Mouse (Mus musculus): ENCODE data around the gene Hist1h3i. TPM values are rescaled to one million over a fixed set of nuclear protein-coding genes. Genes with fewer than 3 reads are reported as not detected.
A peak's percentile ranks its signal among the peaks of the same experiment; 100 is the strongest.
"Not testable (repeated sequence)": the region's sequence is repeated elsewhere in the genome, so short reads cannot be mapped to it uniquely, and the experiment has no call there.

Gene Hist1h3i
- polyA plus RNA-seq, 1 experiment: 69.6 TPM

DNA sequence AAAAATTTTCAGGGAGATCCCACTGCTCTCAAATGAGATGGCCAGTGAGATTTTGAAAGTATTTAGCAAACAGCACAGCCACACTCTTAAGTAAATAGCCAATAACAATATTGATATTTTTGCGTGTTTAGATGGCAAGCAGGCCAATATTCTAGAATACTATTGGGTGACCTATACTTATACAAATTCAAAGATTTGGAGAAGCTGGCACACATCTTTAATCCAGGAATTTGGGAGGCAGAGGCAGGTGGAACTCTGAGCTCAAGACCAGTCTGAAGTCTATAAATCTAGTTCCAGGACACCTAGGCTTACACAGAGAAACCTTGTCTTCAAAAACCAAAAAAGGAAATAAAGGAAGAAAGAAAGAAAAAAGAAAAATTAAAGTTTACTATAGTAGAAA is 1.5 kb downstream of the Hist1h3i start:
- H3K36me3 ChIP-seq (replicated peaks; ENCODE audit: low read length): no peaks in the 10 kb centered on the region
- TF ChIP-seq GATA1 (IDR thresholded peaks at IDR 0.05; ENCODE audit: borderline replicate concordance, low read length): no peak
- TF ChIP-seq FLI1 (IDR thresholded peaks at IDR 0.05; ENCODE audit: low read length): no peak
- no peaks in the 10 kb centered on the region for H3K9me3 ChIP-seq
- H3K27me3 ChIP-seq (replicated peaks): no peaks in the 10 kb centered on the region
- no peak overlapping the region for H3K4me3 ChIP-seq (replicated peaks)
- peaks cover 72% of the 10 kb centered on the region for H3K4me1 ChIP-seq

DNA sequence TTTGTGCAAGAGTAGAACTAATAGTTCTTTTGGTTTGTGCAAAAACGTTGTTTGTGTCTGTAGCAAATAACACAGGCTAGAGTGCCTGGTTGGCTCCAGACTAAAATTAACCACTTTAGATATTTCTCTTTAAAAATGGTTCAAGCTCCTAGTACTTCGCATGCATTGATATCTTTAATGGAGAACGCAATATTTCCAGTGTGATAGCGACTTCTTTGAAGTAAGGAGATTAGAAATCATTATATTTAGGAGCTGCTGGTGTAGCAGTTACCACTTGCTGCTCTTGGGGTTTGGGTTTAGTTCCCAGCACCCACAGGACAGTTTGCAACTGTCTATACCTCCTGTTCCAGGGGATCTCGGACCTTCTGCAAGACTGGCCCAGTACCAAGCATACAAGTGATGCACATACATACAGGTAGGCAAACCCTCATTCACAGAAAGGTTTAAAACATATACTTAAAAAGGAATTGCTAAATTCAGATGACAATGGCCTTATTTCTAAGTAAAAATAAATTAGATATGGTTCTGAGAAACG is 2.1 kb downstream of the Hist1h3i start:
- TF ChIP-seq GATA1 (IDR thresholded peaks at IDR 0.05; ENCODE audit: borderline replicate concordance, low read length) (no peak), FLI1 (IDR thresholded peaks at IDR 0.05; ENCODE audit: low read length) (no peak)
- Histone ChIP-seq H3K4me3 (replicated peaks) (peak overlapping the region; percentile 92), H3K9me3 (no peaks in the 10 kb centered on the region), H3K27me3 (replicated peaks) (no peaks in the 10 kb centered on the region), H3K36me3 (replicated peaks; ENCODE audit: low read length) (no peaks in the 10 kb centered on the region), H3K4me1 (peaks cover 67% of the 10 kb centered on the region)

DNA sequence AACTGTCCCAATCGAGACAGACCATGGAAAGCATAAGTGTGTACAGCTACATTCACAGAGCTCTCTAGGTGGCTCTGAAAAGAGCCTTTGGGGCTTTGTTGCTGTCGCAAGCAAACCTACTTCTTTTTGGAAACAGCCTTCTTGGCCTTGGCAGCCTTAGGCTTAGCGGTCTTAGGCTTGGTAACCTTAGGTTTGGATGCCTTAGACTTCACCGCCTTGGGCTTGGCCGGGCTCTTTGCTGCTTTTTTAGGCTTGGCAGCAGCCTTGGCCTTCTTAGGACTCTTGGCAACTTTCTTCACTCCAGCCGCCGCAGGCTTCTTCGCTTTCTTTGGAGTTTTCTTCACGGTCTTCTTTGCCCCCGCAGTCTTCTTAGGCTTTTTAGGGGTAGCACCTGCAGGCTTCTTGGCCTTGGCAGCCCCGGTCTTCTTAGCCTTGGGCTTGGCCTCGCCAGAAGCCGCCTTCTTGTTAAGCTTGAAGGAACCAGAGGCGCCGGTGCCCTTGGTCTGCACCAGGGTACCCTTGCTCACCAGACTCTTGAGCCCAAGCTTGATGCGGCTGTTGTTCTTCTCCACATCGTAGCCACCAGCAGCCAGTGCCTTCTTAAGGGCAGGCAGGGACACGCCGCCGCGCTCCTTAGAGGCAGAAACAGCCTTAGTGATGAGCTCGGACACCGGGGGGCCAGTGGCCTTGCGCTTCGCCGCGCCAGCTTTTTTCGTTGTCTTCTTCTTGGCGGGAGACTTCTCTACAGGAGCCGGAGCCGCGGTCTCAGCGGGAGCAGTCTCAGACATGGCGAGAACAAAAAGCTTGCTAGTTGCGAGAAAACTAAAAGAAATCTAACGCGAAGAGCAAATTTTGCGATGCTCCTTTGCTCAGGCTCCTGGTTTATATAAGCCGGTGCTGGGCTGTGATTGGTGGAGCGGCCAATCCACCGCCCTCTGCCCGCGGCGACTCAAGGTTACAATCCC is 3.1 kb downstream of the Hist1h3i start, which contains the start of gene Hist1h1b:
TSS of gene Hist1h1b (minus strand) at position 859 of the 965 bp plus-strand sequence.
- TF ChIP-seq FLI1 (IDR thresholded peaks at IDR 0.05; ENCODE audit: low read length): no peak
- no peak for TF ChIP-seq GATA1 (IDR thresholded peaks at IDR 0.05; ENCODE audit: borderline replicate concordance, low read length)
- Histone ChIP-seq H3K4me1 (peaks cover 61% of the 10 kb centered on the region), H3K4me3 (replicated peaks) (peak within 1 kb of the TSS; percentile 92), H3K27me3 (replicated peaks) (no peaks in the 10 kb centered on the region), H3K36me3 (replicated peaks; ENCODE audit: low read length) (no peaks in the 10 kb centered on the region), H3K9me3 (no peaks in the 10 kb centered on the region)

DNA sequence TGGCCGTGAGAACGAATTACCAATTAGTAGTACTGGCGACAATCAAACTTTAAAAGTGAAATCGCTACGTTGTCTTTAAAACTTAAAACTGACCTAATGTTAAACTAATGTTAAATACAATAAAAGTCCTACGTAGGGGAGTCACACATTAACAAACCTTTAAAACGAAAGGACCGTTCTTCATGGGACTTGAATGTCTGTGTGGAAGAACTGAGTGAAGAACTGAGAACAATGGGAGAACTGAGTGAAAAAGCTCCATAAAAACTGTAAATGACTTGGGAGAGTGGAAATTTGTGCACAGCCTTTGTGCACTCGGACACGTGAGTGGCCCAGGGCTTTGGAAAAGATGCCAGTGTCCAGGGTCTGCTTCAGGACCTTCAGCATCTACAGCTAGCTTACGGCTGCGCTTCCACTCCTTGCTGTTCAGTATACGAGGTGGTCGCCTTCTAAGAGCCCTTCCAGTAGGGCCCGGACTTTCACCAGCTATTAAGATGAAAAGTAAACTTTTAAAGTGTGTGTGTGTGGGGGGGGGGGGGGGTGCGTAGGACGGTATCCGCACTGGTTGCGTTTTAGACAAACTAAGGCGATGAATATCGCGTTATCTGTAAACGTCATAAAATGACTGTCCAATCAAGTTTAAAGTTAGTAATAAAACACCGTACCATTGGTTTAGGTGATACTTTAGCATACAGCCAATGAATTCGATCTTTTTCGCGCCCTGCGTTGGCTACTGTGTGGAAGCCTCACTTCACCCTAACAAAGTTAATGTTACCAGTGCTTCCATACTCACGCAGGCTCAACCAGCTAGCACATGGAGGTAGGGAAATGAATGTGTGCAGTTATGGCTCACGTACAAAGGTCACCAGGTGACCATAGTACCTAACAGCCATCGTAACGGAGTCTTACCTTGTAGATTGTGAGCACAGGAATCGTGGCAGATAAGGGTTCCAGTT is 4.1 kb downstream of the Hist1h3i start:
- peak overlapping the region; percentile 92 for H3K4me3 ChIP-seq (replicated peaks)
- TF ChIP-seq FLI1 (IDR thresholded peaks at IDR 0.05; ENCODE audit: low read length) (no peak), GATA1 (IDR thresholded peaks at IDR 0.05; ENCODE audit: borderline replicate concordance, low read length) (no peak)
- peaks cover 56% of the 10 kb centered on the region for H3K4me1 ChIP-seq
- H3K27me3 ChIP-seq (replicated peaks): no peaks in the 10 kb centered on the region
- no peaks in the 10 kb centered on the region for H3K9me3 ChIP-seq
- no peaks in the 10 kb centered on the region for H3K36me3 ChIP-seq (replicated peaks; ENCODE audit: low read length)

DNA sequence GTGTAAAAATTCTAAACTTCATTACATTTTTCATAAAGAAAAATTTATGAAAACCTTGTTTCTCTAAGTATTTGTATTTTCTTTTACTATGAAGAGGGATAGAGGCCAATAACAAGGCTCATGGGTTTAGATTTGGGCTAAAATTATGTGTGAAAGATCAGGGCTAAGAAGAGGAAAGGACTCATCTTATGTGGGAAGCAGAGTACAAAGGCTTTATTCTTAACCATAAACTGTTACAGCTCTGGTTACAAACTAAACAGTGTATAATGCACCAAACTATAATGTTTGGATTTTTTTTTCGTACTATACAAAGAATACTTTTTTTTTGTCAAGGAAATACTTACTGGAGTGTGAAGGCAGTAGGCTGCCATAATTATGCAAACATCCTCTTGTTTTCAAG is 27.5 kb downstream of the Hist1h3i start:
- TF ChIP-seq GATA1 (IDR thresholded peaks at IDR 0.05; ENCODE audit: borderline replicate concordance, low read length): no peak
- TF ChIP-seq FLI1 (IDR thresholded peaks at IDR 0.05; ENCODE audit: low read length): no peak
- H3K4me1 ChIP-seq: peaks cover 36% of the 10 kb centered on the region
- no peaks in the 10 kb centered on the region for H3K27me3 ChIP-seq (replicated peaks)
- H3K9me3 ChIP-seq: no peaks in the 10 kb centered on the region
- no peak overlapping the region for H3K4me3 ChIP-seq (replicated peaks)
- H3K36me3 ChIP-seq (replicated peaks; ENCODE audit: low read length): no peaks in the 10 kb centered on the region

DNA sequence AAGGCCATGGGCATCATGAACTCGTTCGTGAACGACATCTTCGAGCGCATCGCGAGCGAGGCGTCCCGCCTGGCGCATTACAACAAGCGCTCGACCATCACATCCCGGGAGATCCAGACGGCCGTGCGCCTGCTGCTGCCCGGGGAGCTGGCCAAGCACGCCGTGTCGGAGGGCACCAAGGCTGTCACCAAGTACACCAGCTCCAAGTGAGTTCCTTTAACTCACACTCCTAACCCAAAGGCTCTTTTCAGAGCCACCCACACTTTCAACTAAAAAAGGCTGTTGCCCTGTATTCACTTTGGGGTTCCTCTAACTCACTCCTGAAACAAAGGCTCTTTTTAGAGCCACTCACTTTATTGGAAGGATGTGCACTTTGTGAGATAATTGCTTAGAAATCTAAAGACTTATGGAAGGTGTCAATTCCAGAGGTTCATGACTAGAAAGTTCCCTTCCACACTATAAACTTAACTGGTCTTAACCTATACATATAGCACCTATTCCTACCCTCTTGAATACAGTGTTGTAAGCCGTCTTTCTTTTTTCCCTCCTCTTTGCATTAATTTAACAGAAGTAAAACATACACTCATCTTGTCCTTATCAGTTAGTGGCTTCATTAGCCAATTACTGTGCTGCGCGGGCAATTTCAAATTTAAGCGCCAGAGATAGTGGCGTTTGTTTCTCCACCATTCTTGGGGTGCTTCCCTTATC is 28.7 kb downstream of the Hist1h3i start:
- not testable (repeated sequence) for H3K27me3 ChIP-seq (replicated peaks); H3K9me3 ChIP-seq; H3K36me3 ChIP-seq (replicated peaks; ENCODE audit: low read length)
- H3K4me3 ChIP-seq (replicated peaks): peak overlapping the region; percentile 85
- H3K4me1 ChIP-seq: peaks cover 49% of the 10 kb centered on the region

DNA sequence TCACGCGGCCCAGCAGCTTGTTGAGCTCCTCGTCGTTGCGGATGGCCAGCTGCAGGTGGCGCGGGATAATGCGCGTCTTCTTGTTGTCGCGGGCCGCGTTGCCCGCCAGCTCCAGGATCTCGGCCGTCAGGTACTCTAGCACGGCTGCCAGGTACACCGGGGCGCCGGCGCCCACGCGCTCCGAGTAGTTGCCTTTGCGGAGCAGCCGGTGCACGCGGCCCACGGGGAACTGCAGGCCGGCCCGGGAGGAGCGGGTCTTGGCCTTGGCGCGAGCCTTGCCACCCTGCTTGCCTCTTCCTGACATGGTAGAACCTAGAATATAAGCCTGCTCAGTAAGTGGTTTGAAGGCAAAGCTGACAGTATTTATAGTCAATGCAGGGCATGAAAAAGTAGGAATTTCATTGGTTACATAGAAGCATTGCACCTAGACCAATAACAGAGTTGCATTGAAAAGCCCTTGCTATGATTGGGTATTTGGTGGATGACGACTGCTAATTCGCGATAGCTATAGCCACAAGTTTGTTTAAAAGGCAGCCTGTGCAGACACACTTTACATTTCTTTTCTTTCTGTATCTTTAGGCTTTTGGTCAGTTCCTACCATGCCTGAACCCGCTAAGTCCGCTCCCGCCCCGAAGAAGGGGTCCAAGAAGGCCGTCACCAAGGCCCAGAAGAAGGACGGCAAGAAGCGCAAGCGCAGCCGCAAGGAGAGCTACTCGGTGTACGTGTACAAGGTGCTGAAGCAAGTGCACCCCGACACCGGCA is 29.5 kb downstream of the Hist1h3i start, which contains the start of the genes Hist1h2ak and Hist1h2bn:
TSS of gene Hist1h2ak (minus strand) at position 304 of the 762 bp plus-strand sequence.
TSS of gene Hist1h2bn (plus strand) at position 600 of the 762 bp plus-strand sequence.
- H3K27me3 ChIP-seq (replicated peaks); H3K36me3 ChIP-seq (replicated peaks; ENCODE audit: low read length); H3K9me3 ChIP-seq: not testable (repeated sequence)
- Histone ChIP-seq H3K4me3 (replicated peaks) (peak within 1 kb of the TSS; percentile 88), H3K4me1 (peaks cover 51% of the 10 kb centered on the region)

DNA sequence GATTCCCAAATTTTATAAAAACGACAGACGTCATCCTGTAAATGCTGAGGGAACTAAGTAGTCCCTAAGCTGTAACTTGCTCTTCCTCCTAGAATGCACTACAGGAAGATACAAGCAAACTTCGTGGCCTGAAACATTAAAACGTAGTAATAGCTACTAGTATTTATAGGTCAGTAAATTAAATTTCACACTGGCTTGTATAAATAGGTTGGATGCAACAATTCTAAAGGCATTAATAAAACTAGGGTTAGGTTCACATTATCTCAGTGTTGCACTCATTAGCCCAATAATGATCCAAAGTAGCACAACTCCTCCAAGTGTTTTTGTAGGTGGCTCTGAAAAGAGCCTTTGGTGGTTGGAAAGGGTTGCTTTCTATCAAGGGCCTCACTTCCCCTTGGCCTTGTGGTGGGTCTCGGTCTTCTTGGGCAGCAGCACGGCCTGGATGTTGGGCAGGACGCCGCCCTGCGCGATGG is 30.1 kb downstream of the Hist1h3i start:
- TF ChIP-seq GATA1 (IDR thresholded peaks at IDR 0.05; ENCODE audit: borderline replicate concordance, low read length) (no peak), FLI1 (IDR thresholded peaks at IDR 0.05; ENCODE audit: low read length) (no peak)
- peak overlapping the region; percentile 86 for H3K4me3 ChIP-seq (replicated peaks)
- H3K4me1 ChIP-seq: peaks cover 54% of the 10 kb centered on the region
- no peaks in the 10 kb centered on the region for H3K9me3 ChIP-seq
- H3K36me3 ChIP-seq (replicated peaks; ENCODE audit: low read length): no peaks in the 10 kb centered on the region
- no peaks in the 10 kb centered on the region for H3K27me3 ChIP-seq (replicated peaks)

Data from megakaryocyte, embryonic 14.5 days (primary cell).